Mouse (Mus musculus): Measurements from ENCODE around the gene Glb1.
"Not testable (repeated sequence)": the region's sequence is repeated elsewhere in the genome, so short reads cannot be mapped to it uniquely, and the experiment has no call there.

Glb1 gene

GRCm38 (mm10) chr9:114400949-114401684 is at the start of gene Glb1, which contains the start of gene Tmppe:
Gene Glb1, plus strand, starts transcription at chr9:114401076.
Gene Tmppe, plus strand, starts transcription at chr9:114401105.
- DNase-seq = peak; percentile 80 to 83

DNA sequence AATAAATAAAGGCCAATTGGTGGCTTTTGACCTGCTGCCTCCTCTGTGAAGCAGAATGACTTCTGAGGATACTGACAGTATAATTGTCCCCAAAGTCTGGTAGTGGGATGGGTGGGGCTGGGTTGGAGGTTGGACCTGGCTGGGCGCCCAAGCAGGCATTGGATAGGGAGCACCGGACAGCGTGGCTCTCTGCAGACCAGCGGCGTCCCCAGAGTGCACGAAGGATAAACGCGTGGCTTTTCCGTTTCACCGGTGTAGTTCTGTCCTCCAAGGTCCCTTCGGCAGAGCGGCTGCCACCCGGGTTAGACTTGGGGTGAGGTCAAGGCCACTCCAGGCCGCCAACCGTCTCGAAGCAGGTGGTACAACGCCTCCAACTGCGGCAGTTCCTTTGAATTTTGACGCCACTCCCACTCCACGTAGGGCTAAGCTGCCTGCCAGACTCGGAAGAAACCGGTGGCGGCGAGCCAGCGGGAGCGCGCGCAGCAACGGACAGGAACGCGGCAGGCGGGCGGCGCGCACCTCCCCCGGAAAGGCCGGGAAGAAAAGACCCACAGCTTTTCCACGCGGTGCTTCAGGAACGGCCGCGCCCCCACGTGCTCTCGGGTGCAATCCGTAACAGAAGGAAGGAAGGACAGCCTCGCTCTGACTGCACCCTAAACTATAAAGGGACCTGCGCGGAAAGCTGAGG is 32.9 kb upstream of the Glb1 start:
- DNase-seq = peak; percentile 73 to 86

- no peak for DNase-seq
Observed at GRCm38 (mm10) chr9:114368471-114368858, 32.4 kb upstream of the Glb1 start.

DNA sequence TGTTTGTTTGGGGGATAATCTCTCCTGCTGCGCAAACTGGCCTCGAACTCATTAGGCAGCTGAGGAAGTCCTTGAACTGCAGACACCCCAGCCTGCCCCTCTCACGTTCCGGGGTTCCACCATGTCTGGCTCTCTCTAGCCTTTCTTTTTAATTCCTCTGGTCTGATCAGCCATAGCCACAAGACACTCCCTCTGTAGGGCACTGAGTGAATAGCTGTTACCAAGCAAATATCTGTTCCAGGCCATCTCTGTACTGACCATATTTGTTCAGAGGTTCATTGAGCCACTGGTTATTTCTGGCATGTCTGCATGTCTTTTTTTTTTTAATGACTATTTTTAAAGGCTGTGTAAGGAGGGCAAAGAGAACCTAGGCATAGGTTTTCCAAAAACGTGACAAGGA is 31.5 kb upstream of the Glb1 start:
- DNase-seq = not testable (repeated sequence)

DNA sequence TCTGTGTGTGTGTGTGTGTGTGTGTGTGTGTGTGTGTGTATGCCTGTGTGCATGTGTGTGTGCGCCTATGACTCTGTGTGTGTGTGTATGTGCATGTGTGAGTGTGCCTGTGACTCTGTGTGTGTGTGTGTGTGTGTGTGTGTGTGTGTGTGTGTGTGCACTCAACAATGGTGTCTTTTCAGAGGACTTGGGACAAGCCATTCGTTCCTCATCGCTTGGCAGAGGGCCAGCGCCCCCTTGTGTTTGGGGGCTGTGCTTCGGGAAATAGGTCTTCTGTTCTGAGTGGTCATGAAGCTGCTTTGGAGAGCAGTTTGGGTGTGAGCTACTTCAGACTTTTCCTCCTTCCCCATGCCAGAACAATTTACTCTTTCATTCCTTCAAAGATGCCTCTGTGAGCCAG is 29.2 kb upstream of the Glb1 start:
- DNase-seq = not testable (repeated sequence)

DNA sequence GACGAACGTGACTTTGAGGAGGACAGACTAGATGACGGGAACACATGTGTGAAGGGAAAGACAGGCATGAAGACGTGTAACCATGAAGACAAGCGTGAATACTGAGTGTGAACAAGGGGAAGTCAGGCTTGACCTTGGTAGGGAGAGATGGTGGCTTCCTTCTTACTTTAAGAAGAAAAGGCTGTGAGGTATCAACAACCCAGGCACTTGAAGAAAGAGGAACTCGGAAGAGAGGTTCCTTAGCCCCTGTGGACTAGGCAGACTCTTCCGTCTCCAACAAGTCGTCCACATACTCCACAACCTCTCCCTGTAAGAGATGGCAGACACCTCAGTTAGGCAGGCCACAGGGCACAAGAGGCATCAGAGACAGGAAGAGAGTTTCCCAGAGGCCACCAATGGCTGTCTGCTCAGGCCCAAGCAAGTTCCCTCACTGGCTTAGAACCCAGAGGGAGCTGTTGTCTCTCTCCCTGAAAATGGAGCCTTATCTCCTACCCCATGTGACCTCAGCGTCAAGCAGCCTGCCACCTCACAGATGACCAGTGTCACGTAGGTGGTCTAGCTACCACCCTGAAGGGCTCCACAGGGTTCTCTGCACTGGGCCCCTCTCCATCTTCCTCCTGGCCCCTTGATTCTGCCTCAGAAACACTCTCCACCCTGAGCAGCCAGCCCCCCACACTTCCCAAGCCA is 25.5 kb upstream of the Glb1 start:
- no peak for DNase-seq

DNA sequence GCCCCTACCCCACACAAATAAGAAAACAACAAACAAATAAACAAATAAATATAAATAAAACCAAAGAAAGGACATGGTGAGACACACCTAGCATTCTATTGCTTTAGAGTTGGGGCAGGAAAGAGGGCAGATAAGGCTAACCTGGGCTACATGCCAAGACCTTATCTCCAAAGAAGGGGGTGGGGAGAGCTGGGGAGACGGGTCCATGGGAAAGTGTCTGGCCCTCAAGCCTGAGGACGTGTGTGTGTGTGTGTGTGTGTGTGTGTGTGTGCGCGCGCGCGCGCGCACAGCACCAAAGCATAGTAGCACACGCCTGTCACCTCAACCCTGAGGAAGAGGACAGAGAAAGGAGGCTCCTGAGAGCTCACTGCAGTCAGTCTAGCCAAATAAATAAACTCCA is 23.7 kb upstream of the Glb1 start:
- DNase-seq = no peak

DNA sequence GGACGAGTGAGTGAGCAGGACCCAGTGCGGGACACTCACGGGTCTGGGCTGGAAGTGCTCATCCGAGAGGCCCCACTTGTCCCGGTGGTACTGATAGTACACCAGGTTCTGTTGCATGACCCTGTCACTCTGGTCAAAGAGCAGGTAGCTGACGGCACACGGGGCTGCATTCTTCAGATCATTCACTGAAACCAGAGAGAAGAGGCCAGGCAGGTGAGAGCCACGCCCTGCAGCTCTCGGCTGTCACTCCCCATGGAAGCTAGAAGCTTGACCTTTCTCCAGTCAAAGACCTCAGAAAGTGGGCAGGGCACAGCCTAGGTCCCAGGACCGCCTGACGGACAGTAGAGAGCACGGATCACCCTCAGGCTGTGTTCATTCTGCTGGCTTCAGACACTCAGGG is 21.0 kb upstream of the Glb1 start:
- peak in 1 of 2 experiments; percentile 45 for DNase-seq

DNA sequence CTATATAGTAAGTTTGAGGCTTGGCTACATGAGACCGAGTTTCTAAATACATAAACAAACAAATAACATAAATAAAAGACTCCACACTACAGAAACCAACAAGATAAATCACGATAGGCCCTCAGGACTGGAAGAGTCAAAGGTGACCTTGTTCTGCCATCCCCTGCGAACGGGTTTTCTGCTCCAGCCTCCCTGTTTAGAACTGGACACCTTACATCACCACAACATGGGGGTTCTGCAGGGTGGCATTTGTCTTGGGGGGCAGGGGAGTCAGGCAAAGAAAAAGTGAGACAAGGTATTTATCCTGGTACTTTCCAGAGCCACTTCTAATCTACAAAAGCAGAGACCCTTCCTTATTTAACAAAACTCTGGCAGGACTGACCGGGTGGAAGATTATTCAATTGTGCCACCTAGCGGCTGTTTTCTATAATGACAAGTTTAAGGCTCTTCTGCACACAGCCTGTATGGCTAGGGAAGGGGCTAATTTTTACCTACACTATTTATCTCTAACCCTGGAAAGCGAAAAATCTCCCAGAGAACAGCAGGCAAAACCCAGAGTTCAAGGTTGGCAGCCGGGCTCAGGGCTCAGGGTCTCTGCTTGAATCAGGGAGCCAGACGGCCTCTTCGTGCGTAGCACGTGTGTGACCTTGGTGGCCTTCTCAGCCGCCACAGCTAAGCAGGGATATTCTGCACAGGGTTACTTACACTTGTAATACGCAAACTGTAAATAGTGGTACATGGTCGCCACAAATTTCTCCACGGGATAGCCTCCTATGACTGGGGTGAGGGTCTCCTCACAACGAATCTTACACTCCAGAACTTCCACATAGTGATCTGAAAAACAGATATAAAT is 19.8 kb upstream of the Glb1 start:
- DNase-seq = peak in 1 of 2 experiments; percentile 22

GRCm38 (mm10) chr9:114382936-114383710 is 17.8 kb upstream of the Glb1 start:
- DNase-seq = peak; percentile 45 to 57

- no peak for DNase-seq
Observed at GRCm38 (mm10) chr9:114384691-114385090, 16.2 kb upstream of the Glb1 start.

DNA sequence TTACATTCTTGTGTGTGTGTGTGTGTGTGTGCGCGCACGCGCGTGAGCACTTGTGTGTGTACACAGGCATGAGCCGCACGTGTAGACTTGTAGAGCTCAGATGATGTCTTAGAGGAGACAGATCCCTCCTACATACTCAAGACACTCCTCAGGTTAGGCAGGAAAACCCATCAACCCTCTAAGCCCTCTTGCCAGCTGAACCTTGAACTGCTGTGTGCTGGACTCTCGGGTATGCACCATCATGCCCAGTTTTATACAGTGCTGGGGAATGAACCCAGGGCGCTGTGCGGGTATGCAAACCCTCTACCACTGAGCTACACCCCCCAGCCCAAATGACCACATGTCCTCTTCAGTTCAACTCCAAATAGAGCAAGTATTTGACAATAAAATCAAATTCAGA is 15.7 kb upstream of the Glb1 start:
- DNase-seq = peak; percentile 54 to 56

GRCm38 (mm10) chr9:114387086-114387485 is 13.8 kb upstream of the Glb1 start:
- DNase-seq = no peak

- DNase-seq = no peak
Observed at GRCm38 (mm10) chr9:114388288-114388687, 12.6 kb upstream of the Glb1 start.

DNA sequence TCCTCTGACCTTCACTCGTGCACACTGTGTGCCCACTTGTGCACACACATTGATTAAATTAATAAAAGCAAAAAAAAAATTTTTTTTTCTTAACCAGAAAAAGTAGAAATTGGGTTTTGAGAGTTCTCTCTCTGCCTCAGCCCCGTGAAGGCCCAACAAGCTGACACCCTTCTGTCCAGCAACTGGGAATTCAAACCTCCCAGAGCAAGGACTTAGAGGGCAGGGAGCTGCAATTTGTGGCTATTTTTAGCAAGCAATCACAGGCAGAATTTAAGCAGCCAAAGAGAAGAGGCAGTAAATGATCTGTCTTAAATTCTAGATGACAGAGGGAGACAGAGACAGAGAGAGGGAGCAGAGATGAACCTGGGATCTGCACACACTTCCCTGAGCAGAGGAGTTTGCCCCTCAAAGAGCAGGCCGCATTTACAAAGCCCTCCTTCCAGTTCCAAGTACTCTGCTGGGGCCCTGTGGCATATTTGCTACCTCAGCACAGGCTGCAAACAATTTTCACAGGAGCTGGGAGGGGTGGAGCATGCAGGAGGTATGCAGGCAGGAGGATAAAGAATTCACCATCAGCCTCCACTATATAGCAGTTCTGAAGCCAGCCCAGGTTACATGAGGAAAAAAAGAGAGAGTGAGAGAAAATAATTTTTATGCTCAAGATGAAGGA is 12.0 kb upstream of the Glb1 start:
- DNase-seq = no peak

- peak; percentile 33 to 39 for DNase-seq
Observed at GRCm38 (mm10) chr9:114389371-114389904, 11.4 kb upstream of the Glb1 start.

- DNase-seq = peak; percentile 61 to 75
Observed at GRCm38 (mm10) chr9:114389905-114390748, 10.7 kb upstream of the Glb1 start, which contains the start of gene Crtap. Gene Crtap, minus strand, starts transcription at chr9:114390675.

DNA sequence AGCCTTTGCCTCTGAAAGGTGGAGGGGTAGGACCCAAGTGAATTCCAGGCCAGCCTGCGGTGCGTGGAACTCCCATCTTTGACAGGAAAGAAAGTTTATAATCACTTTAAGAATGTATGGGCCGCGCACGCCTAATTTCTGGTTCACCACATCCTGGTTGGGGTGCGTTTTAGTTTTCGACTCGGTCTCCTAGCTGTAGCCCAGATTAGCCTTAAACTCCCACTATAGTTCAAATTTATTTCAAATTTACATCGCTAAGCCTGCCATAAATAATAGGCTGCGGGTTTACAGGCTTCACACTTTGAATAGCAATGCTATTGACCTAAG is 10.2 kb upstream of the Glb1 start:
- DNase-seq = no peak

DNA sequence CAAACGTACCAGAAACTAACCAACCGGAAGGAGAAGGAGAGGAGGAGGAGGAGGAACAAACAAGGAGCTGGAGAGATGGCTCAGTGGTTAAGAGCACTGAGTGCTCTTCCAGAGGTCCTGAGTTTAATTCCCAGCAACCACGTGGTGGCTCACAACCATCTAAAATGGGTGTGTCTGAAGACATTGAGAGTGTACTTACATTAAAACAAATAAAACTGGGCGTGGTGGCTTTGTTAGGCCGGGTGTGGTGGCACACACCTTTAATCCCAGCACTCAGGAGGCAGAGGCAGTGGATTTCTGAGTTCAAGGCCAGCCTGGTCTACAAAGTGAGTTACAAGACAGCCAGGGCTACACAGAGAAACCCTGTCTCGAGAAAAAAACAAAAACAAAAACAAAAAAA is 6.7 kb upstream of the Glb1 start:
- DNase-seq = not testable (repeated sequence)

GRCm38 (mm10) chr9:114394677-114395076 is 6.2 kb upstream of the Glb1 start:
- DNase-seq = no peak
